Mouse (Mus musculus): ENCODE measurements around the gene Celf3.

Celf3 gene

DNA sequence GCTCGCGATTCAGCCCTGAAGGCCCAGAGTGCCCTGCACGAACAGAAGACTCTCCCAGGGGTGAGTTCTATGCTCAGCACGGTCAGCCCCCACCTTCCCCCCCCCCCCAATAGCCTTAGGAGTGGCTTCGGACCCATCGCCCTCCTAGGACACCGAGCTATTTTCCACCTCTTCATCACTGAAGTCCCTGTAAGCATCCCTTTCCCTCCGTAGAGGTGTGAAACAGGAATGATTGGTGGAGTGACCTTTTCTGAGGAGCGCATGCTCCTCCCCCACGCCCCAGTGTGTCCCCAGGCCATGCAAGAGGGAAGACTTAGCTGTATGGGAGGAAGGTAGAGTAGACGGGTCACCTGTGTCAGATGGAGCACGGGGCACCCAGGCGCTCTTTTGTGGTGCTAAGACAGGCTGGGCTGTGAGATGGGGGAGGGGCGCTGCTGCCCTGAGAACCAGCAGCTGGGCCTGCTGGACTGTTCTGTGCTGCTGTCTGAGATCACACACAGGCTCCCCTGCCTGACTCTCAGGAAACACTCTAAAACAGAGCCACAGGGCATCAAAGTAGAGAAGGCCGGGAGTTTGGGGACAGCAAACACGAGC lies 2.3 kb downstream of the Celf3 start, which contains the start of gene Riiad1:
Gene Riiad1, minus strand, starts transcription at position 51 of the 594 bp plus-strand sequence.
- no peak for DNase-seq (ENCODE audit: extremely low spot score)

DNA sequence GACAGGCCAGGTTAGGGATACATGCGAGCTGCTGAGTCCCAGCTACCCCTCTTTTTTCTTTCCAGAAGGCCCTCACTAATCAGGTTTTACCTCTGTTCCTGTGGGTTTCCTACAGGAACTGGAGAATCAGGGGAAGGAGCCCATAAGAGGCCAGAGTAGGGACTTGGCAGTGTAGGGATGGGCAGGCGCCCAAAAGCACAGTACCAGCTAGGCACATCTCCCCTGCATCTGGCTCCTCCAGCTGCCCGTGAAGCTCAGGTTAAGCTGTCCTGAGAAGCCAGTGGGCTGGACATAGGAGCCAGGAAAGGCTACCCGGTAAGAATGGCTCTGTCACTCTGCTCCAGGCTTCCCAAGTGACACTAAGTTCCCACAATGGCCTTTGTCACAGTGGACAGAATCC lies 3.3 kb downstream of the Celf3 start:
- no peak for DNase-seq (ENCODE audit: extremely low spot score)

DNA sequence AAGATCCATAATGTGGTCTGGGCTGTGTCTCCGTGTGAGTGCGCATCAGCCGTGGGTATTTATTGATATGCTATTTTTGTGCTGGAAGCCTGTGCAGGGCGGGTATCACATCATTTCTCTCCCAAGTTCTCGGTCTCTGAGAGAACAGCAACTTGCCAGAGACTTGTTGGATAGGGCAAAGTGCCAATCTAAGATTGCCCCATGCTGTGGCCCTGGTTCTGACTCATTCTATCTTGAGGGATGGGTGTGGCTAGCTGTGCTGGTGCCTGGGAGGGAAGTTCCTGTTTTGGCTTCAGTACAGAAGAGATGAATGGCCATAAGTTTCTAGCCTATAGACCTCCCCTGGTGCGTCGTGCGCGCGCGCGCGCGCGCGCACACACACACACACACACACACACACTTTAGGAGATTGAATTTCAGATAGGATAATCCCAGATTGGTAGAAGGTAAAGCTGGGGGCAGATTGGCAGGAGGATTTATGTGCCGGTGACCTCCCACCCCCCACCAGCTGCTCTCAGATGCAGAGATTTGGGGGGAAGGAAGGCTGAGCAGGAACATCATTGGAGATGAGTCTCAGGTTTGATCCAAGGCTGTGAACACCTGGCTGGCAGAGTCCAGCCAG lies 4.8 kb downstream of the Celf3 start:
- no peak for DNase-seq (ENCODE audit: extremely low spot score)

DNA sequence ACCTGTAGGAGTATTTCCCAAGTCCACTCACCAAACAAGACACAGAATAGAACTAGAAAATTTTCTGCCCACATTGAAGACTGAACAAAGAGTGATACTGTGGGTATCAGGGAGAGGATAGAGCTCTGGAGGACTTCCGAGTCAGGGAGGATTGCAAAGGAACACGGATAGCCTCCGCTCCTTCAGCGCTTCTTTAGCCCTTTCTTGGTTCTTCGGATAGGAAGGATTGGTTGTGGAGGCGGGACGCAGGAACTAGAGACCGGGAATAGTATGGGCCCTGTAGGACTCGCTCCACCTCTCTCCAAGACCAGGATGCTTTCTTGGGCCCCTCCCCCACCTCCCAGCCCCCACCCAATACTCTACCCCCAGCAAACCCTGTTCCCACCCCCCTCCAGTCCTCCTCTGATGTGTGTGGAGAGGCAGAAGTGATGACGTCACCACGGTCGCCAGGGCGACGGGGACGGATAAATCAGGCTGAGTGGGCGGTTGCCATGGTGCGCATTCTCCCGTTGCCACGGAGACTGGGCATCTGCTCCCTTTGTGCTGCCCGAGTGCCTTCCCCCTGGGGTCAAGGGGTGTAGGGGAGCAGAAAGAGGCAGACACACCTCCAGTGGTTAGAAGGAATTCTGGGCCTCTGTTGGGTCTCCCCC lies 5.8 kb downstream of the Celf3 start:
- peak; percentile 86 for DNase-seq (ENCODE audit: extremely low spot score)

DNA sequence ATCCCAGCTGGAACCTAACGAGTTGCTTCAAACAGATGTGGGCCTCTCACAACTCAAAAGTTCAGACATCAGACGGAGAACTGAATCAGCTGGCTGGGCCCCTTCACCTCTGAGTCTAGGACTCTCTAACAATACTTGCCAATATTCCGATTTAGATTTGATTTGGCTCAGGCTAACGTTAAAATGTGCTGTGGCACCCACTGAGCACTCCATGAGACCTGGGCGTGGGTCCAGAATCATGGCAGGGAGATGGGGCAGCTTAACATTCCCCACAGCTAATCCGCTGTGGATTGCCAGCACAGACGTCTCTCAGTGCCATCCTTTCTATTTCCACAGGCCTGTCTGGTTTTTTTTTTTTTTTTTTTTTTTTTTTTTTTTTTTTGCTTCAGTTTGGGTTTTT lies 7.8 kb downstream of the Celf3 start:
- DNase-seq (ENCODE audit: extremely low spot score), result no peak

DNA sequence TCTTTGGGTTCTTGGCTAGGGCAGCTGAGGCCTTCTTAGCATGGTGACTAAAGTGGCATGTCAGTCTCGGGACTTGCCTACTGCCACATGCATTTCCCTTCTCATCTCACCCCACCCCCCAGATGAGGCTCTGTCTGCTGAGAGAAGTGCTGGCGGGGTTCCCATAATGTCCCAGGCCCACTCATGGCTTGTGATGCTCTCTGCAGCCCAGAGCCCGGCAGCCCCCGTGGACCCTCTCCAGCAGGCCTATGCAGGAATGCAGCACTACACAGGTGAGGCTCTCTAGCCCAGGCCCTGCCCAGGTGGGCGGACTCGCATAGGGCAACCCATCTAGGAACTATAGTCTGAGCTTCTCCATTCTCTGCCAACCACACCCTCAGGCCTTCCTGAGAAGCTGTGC lies 9.5 kb downstream of the Celf3 start:
- DNase-seq (ENCODE audit: extremely low spot score), result no peak

DNA sequence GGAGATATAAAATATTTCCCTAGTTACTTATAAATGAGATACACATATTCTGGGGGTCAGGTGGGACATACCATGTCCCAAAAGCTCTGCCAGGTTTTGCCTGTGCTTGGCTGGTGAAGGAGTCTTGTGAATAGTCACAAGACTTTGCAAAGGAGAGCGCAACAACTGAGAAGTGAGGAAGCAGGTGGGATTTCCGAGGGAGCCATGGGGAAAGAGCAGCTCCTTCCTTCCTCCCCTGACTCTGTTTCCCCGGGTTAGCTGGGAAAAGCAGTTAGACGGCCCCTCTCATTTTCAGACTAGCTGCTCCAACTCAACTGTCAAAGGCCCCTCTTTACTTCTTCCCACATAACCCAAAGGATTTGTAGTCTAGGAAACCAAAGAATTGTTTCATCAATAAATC lies 19.1 kb downstream of the Celf3 start:
- no peak for DNase-seq (ENCODE audit: extremely low spot score)

DNA sequence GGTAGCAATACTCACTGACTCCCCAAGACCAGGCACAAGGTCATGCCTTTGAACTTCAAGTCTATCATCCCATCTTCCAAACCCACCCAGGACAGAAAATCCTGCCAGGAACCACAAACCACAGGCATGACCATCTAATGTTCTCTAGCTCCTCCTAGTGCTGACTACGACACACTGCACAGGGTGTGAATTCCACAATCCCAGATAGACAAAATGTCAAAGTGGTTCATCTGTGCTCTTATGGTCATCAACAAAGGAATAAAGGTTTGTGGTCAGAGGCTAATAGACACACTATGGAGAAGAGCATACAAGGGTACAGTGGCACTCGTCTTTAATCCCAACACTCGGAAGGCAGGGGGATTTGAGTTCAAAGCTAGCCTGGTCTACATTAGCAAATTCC lies 24.1 kb downstream of the Celf3 start:
- peak; percentile 27 for DNase-seq (ENCODE audit: extremely low spot score)

DNA sequence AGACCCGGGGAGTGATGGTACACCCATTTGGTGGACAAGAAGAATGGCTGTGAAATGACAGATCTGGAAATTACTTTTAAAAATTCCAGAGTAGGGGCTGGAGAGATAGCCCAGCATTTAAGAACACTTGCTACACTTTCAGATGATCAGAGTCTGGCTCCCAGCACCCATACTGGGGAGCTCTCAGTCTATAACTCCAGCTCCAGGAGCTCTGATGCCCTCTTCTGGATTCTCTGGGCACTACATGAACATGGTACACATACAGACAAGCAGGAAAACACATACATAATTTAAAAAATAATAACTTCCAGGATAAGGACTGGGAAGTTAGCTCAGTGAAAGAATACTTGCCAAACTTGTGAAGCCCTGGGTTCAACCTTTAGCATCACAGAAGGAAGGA lies 28.6 kb downstream of the Celf3 start:
- no peak for DNase-seq (ENCODE audit: extremely low spot score)

DNA sequence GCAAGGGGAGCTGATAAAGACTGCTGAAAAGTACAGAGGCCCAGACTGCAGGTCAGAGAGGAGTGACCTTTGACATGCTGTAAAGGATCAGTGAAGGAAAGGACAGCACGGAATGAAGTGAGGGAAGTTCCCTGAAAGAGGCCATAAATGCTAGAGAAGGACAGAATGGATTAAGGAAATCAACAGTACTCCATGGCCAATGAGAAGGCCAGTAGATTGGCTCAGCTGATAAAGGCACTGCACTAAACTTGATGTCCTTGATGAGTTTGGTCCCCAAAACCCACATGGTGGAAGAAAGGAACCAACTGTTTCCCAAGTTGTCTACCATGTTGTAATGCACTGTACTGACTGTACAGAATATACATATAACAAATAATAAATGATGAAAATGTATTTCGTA lies 48.6 kb downstream of the Celf3 start:
- no peak for DNase-seq (ENCODE audit: extremely low spot score)

DNA sequence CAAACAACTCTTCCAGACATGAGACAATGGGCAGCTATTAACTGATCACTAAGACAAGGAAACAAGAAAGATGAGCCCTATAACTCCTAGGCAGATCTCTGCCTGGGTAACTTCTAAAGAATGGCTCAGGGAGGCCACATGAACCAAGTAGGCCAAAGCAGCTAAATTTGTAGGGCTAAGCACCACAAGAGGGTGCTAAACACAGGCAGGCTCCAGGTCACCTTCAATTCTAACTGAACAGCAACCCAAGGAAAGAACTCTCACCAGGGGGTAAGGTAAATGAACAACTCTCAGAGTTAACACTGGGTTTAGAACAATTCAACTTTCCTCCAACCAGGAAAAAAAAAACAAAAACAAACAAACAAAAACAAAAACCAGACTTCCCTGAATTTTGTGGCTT lies 55.9 kb downstream of the Celf3 start:
- DNase-seq (ENCODE audit: extremely low spot score), result peak; percentile 8

DNA sequence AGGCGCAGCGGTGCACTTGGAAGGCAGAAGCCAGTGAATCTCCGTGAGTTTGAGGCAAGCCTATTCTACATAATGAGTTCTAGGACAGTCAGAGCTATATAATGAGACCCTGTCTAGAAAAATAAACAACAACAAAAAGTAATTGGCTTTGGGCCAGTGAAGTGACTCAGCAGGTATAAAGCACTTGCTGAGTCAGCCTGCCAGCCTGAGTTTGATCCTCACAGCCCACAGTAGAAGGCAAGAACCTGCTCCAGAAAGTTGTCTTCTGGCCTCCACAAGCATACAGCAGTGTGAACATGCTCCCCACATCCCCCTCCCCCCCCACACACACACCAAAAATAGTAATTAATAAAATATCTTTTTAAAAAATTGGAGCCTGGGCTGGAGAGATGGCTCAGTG lies 59.1 kb downstream of the Celf3 start:
- DNase-seq (ENCODE audit: extremely low spot score), result no peak
